Mouse (Mus musculus): ENCODE measurements around the gene Fpr3.
"Not testable (repeated sequence)": the region's sequence is repeated elsewhere in the genome, so short reads cannot be mapped to it uniquely, and the experiment has no call there.

The Fpr3 gene

GRCm38 (mm10) chr17:17887774-17888248 lies at the start of gene Fpr3, which contains the start of gene Fpr2:
Gene Fpr3 (plus strand): TSS chr17:17887852.
Gene Fpr2 (plus strand): TSS chr17:17887824.
- DNase-seq (ENCODE audit: low spot score in 2 of 2): no peak

- DNase-seq (ENCODE audit: low spot score in 2 of 2): peak; percentile 74 to 90
These were observed 49.5 kb upstream of the Fpr3 start for GRCm38 (mm10) chr17:17837919-17838701.

GRCm38 (mm10) chr17:17839276-17839675 lies 48.4 kb upstream of the Fpr3 start:
- DNase-seq (ENCODE audit: low spot score in 2 of 2): no peak

GRCm38 (mm10) chr17:17840796-17841195 lies 46.9 kb upstream of the Fpr3 start:
- no peak for DNase-seq (ENCODE audit: low spot score in 2 of 2)

- no peak for DNase-seq (ENCODE audit: low spot score in 2 of 2)
These were observed 44.0 kb upstream of the Fpr3 start for GRCm38 (mm10) chr17:17843534-17844261.

GRCm38 (mm10) chr17:17844606-17845005 lies 43.0 kb upstream of the Fpr3 start:
- not testable (repeated sequence) for DNase-seq (ENCODE audit: low spot score in 2 of 2)

- no peak for DNase-seq (ENCODE audit: low spot score in 2 of 2)
These were observed 42.2 kb upstream of the Fpr3 start for GRCm38 (mm10) chr17:17845187-17846027.

GRCm38 (mm10) chr17:17848988-17849387 lies 38.7 kb upstream of the Fpr3 start:
- DNase-seq (ENCODE audit: low spot score in 2 of 2): no peak

GRCm38 (mm10) chr17:17849906-17850712 lies 37.5 kb upstream of the Fpr3 start:
- DNase-seq (ENCODE audit: low spot score in 2 of 2): no peak

GRCm38 (mm10) chr17:17855064-17855838 lies 32.4 kb upstream of the Fpr3 start, which contains the start of gene Has1:
Gene Has1 (minus strand): TSS chr17:17855205.
- no peak for DNase-seq (ENCODE audit: low spot score in 2 of 2)

- DNase-seq (ENCODE audit: low spot score in 2 of 2): no peak
These were observed 31.0 kb upstream of the Fpr3 start for GRCm38 (mm10) chr17:17856612-17857011.

- no peak for DNase-seq (ENCODE audit: low spot score in 2 of 2)
These were observed 30.2 kb upstream of the Fpr3 start for GRCm38 (mm10) chr17:17857446-17857845.

- DNase-seq (ENCODE audit: low spot score in 2 of 2): no peak
These were observed 27.5 kb upstream of the Fpr3 start for GRCm38 (mm10) chr17:17860110-17860509.

- no peak for DNase-seq (ENCODE audit: low spot score in 2 of 2)
These were observed 25.3 kb upstream of the Fpr3 start for GRCm38 (mm10) chr17:17862360-17862759.

- DNase-seq (ENCODE audit: low spot score in 2 of 2): no peak
These were observed 22.5 kb upstream of the Fpr3 start for GRCm38 (mm10) chr17:17865168-17865567.

- no peak for DNase-seq (ENCODE audit: low spot score in 2 of 2)
These were observed 20.7 kb upstream of the Fpr3 start for GRCm38 (mm10) chr17:17866801-17867469.

- DNase-seq (ENCODE audit: low spot score in 2 of 2): no peak
These were observed 16.6 kb upstream of the Fpr3 start for GRCm38 (mm10) chr17:17870892-17871550.

- DNase-seq (ENCODE audit: low spot score in 2 of 2): no peak
These were observed 16.0 kb upstream of the Fpr3 start for GRCm38 (mm10) chr17:17871697-17872096.

- DNase-seq (ENCODE audit: low spot score in 2 of 2): no peak
These were observed 8.3 kb upstream of the Fpr3 start for GRCm38 (mm10) chr17:17879347-17879746.

Measured in spleen, postnatal 10 days (tissue).